Mouse (Mus musculus): Measurements from ENCODE around the gene Cldn17. TPM values are rescaled to one million over a fixed set of nuclear protein-coding genes. Genes with fewer than 3 reads are reported as not detected.

Gene Cldn17
- polyA plus RNA-seq (2011; ENCODE audit: insufficient read depth, insufficient read length, low replicate concordance, missing spikeins), result not detected in 2 replicates

DNA sequence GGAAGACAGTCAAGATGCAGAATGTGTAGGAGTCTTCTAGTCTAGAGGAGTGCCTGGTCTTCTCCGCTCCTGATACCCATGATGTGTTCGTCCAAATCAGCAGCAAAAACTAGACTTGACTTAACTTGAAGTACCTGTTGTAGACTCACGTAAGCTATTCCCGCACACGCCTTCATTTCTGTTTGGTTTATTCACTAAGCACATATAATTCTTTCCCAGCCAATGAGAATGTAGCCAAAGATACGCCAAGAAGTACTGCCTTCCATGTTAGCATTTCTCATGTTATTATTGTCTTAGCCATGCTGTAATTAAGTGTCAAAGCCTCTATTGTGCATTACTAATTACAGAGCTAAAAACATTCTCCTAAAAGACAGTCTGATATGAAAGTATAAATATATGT is at the start of gene Cldn17:
Gene Cldn17 (minus strand): TSS at position 101 of the 400 bp plus-strand sequence.
- Histone ChIP-seq H3K4me3 (replicated peaks; ENCODE audit: control insufficient read depth, low read depth, low read length) (no peak within 1 kb of the TSS), H3K4me1 (ENCODE audit: control insufficient read depth, insufficient read depth, low read length) (no peaks in the 10 kb centered on the region), H3K27ac (ENCODE audit: control insufficient read depth, insufficient read depth, low read depth, low read length, poor library complexity) (no peak within 1 kb of the TSS)
- TF ChIP-seq POLR2A (IDR thresholded peaks at IDR 0.05; ENCODE audit: borderline replicate concordance, control insufficient read depth, low read depth, low read length) (no peak), CTCF (IDR thresholded peaks at IDR 0.05; ENCODE audit: control insufficient read depth, insufficient read depth, low read length) (no peak)
- WGBS, result 85% methylated on average over 6 of the region's 6 CpGs

DNA sequence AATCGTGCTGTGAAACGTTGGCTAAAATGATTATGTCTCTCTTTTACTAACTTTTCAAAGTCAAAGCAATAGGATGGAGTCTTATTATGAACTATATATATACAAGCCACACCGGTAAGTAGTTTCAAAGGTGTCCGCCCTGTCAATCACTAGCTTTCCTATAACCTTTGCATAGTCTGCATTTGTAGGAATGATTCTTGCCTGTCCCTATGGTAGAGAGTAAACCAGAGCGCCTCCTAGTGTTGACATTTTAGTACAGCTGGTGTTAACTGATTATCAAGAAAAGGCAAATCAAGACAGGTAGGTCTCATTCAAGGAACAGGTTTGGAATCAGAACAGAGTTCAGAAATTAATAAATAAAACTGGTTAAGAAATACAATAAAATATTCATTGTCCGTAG is 35.7 kb upstream of the Cldn17 start:
- 58% methylated on average over 6 of the region's 6 CpGs for WGBS
- TF ChIP-seq POLR2A (IDR thresholded peaks at IDR 0.05; ENCODE audit: borderline replicate concordance, control insufficient read depth, low read depth, low read length) (no peak), CTCF (IDR thresholded peaks at IDR 0.05; ENCODE audit: control insufficient read depth, insufficient read depth, low read length) (no peak)
- no peak overlapping the region for H3K4me3 ChIP-seq (replicated peaks; ENCODE audit: control insufficient read depth, low read depth, low read length)
- no peak overlapping the region for H3K27ac ChIP-seq (ENCODE audit: control insufficient read depth, insufficient read depth, low read depth, low read length, poor library complexity)
- no peaks in the 10 kb centered on the region for H3K4me1 ChIP-seq (ENCODE audit: control insufficient read depth, insufficient read depth, low read length)

DNA sequence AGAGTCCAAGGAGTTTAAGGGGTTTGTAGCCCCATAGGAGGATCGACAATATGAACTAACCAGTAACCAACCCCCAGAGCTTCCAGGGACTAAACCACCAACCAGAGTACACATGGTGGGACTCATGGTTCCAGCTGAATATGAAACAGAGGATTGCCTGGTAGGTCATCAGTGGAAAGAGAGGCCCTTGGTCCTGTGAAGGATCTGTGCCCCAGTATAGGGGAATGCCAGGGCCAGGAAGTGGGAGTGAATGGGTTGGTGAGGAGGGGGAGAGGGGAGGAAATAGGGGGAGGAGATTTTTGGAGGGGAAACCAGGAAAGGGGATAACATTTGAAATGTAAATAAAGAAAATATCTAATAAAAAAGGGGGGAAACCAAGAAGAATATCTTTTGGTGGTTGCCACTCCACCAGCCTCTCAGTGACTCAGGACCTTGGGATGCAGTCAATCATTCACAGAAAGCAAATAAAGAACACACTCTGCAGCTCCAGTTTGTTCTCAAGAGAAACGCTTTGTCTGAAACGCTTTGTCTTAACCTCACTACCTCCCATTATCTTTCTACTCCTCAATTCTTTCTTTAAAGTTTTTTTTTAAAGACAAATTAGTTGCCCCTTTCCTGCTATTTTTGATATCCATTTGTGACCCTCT is 33.2 kb upstream of the Cldn17 start:
- whole genome bisulfite sequencing, result 53% methylated on average over 3 of the region's 3 CpGs
- no peak for TF ChIP-seq POLR2A (IDR thresholded peaks at IDR 0.05; ENCODE audit: borderline replicate concordance, control insufficient read depth, low read depth, low read length)
- TF ChIP-seq CTCF (IDR thresholded peaks at IDR 0.05; ENCODE audit: control insufficient read depth, insufficient read depth, low read length), result no peak
- no peaks in the 10 kb centered on the region for H3K4me1 ChIP-seq (ENCODE audit: control insufficient read depth, insufficient read depth, low read length)
- no peak overlapping the region for H3K4me3 ChIP-seq (replicated peaks; ENCODE audit: control insufficient read depth, low read depth, low read length)
- no peak overlapping the region for H3K27ac ChIP-seq (ENCODE audit: control insufficient read depth, insufficient read depth, low read depth, low read length, poor library complexity)

- Histone ChIP-seq H3K4me1 (ENCODE audit: control insufficient read depth, insufficient read depth, low read length) (no peaks in the 10 kb centered on the region), H3K27ac (ENCODE audit: control insufficient read depth, insufficient read depth, low read depth, low read length, poor library complexity) (no peak overlapping the region), H3K4me3 (replicated peaks; ENCODE audit: control insufficient read depth, low read depth, low read length) (no peak overlapping the region)
- TF ChIP-seq POLR2A (IDR thresholded peaks at IDR 0.05; ENCODE audit: borderline replicate concordance, control insufficient read depth, low read depth, low read length) (no peak), CTCF (IDR thresholded peaks at IDR 0.05; ENCODE audit: control insufficient read depth, insufficient read depth, low read length) (no peak)
These were observed 4.6 kb upstream of the Cldn17 start for GRCm38 (mm10) chr16:88511348-88511747.

GRCm38 (mm10) chr16:88508150-88508549 is 1.4 kb upstream of the Cldn17 start:
- H3K27ac ChIP-seq (ENCODE audit: control insufficient read depth, insufficient read depth, low read depth, low read length, poor library complexity), result no peak overlapping the region
- WGBS, result 26% methylated on average over 4 of the region's 4 CpGs
- no peak for TF ChIP-seq CTCF (IDR thresholded peaks at IDR 0.05; ENCODE audit: control insufficient read depth, insufficient read depth, low read length)
- TF ChIP-seq POLR2A (IDR thresholded peaks at IDR 0.05; ENCODE audit: borderline replicate concordance, control insufficient read depth, low read depth, low read length), result no peak
- H3K4me3 ChIP-seq (replicated peaks; ENCODE audit: control insufficient read depth, low read depth, low read length), result no peak overlapping the region
- no peaks in the 10 kb centered on the region for H3K4me1 ChIP-seq (ENCODE audit: control insufficient read depth, insufficient read depth, low read length)

DNA sequence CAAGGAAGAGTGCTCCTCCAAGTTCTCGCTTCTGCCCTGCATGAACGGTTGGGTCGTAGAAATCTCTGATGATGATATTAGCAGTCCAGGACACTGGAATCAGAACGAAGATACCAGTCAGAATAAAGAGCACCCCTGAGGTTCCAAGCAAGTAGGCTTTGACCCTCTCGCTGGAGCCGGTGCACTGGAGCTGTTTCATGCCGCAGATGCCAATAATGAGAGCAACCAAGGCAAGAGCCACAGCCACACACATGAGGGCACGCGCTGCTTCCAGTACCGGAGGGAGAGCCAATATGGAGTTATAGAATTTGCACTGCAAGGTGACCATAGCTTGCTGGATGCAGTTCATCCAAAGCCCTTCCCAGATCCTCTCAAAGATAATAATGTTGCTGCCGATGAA is 440 bp downstream of the Cldn17 start:
- TF ChIP-seq CTCF (IDR thresholded peaks at IDR 0.05; ENCODE audit: control insufficient read depth, insufficient read depth, low read length), result no peak
- TF ChIP-seq POLR2A (IDR thresholded peaks at IDR 0.05; ENCODE audit: borderline replicate concordance, control insufficient read depth, low read depth, low read length), result no peak
- no peaks in the 10 kb centered on the region for H3K4me1 ChIP-seq (ENCODE audit: control insufficient read depth, insufficient read depth, low read length)
- no peak overlapping the region for H3K4me3 ChIP-seq (replicated peaks; ENCODE audit: control insufficient read depth, low read depth, low read length)
- WGBS, result 85% methylated on average over 11 of the region's 11 CpGs
- H3K27ac ChIP-seq (ENCODE audit: control insufficient read depth, insufficient read depth, low read depth, low read length, poor library complexity), result no peak overlapping the region

- Histone ChIP-seq H3K4me1 (ENCODE audit: control insufficient read depth, insufficient read depth, low read length) (no peaks in the 10 kb centered on the region), H3K27ac (ENCODE audit: control insufficient read depth, insufficient read depth, low read depth, low read length, poor library complexity) (no peak overlapping the region), H3K4me3 (replicated peaks; ENCODE audit: control insufficient read depth, low read depth, low read length) (no peak overlapping the region)
- TF ChIP-seq CTCF (IDR thresholded peaks at IDR 0.05; ENCODE audit: control insufficient read depth, insufficient read depth, low read length) (no peak), POLR2A (IDR thresholded peaks at IDR 0.05; ENCODE audit: borderline replicate concordance, control insufficient read depth, low read depth, low read length) (no peak)
These were observed 18.7 kb downstream of the Cldn17 start for GRCm38 (mm10) chr16:88488096-88488495.

- no peaks in the 10 kb centered on the region for H3K4me1 ChIP-seq (ENCODE audit: control insufficient read depth, insufficient read depth, low read length)
- TF ChIP-seq CTCF (IDR thresholded peaks at IDR 0.05; ENCODE audit: control insufficient read depth, insufficient read depth, low read length), result no peak
- TF ChIP-seq POLR2A (IDR thresholded peaks at IDR 0.05; ENCODE audit: borderline replicate concordance, control insufficient read depth, low read depth, low read length), result no peak
- 40% methylated on average over 3 of the region's 3 CpGs for WGBS
- H3K4me3 ChIP-seq (replicated peaks; ENCODE audit: control insufficient read depth, low read depth, low read length), result no peak overlapping the region
- no peak overlapping the region for H3K27ac ChIP-seq (ENCODE audit: control insufficient read depth, insufficient read depth, low read depth, low read length, poor library complexity)
These were observed 26.6 kb downstream of the Cldn17 start for GRCm38 (mm10) chr16:88480011-88480774.
